Mouse (Mus musculus) hindbrain, embryonic 12.5 days (tissue): ENCODE measurements around the gene Gsto1. TPM values are rescaled to one million over a fixed set of nuclear protein-coding genes. Genes with fewer than 3 reads are reported as not detected.
A peak's percentile ranks its signal among the peaks of the same experiment; 100 is the strongest.

ENCODE experiments used
- ATAC-seq: fragments of 200-750 bp; cut with Nextera tagmentation; 2 replicates; pipeline ENCODE4 v1.8.0; 2017; ENCODE audit warnings: moderate TSS enrichment; ENCODE audit not compliant: low FRiP score
- H3K27ac ChIP-seq: fragments of 300-500 bp; sonication (generic); 2 replicates; pipeline ENCODE4 v1.5.1; 2016; ENCODE audit warnings: mild to moderate bottlenecking
- H3K27me3 ChIP-seq: fragments of 300-500 bp; sonication (generic); 2 replicates; pipeline ENCODE4 v1.6.1; 2016; ENCODE audit warnings: mild to moderate bottlenecking
- H3K36me3 ChIP-seq: fragments of 300-500 bp; sonication (generic); 2 replicates; pipeline ENCODE4 v1.6.1; 2016; ENCODE audit warnings: mild to moderate bottlenecking
- H3K4me1 ChIP-seq: fragments of 300-500 bp; sonication (generic); 2 replicates; pipeline ENCODE4 v1.6.1; 2016
- H3K4me2 ChIP-seq: fragments of 300-500 bp; sonication (generic); replicated peaks from 2 replicates; pipeline ENCODE4 v1.6.1; 2016; ENCODE audit warnings: mild to moderate bottlenecking
- H3K4me3 ChIP-seq: fragments of 300-500 bp; sonication (generic); 2 replicates; pipeline ENCODE4 v1.5.1; 2016; ENCODE audit warnings: mild to moderate bottlenecking
- H3K9ac ChIP-seq: fragments of 300-500 bp; sonication (generic); 2 replicates; pipeline ENCODE4 v1.6.1; 2016; ENCODE audit warnings: mild to moderate bottlenecking, moderate library complexity
- H3K9me3 ChIP-seq: fragments of 300-500 bp; sonication (generic); replicated peaks from 2 replicates; pipeline ENCODE4 v1.6.1; 2016; ENCODE audit warnings: mild to moderate bottlenecking
- WGBS: fragments of 180-500 bp; shearing (Covaris S2); methylation state at CpG from one replicate; pipeline ENCODE4 v1.1.7; 2016; 5-methylcytosine and 5-hydroxymethylcytosine counted together
- polyA plus RNA-seq: library from polyadenylated mRNA; unstranded; fragments of >200 nt; fragmentation: Nextera tagmentation; extraction: Ambion mirVana; gene quantifications from 2 replicates; pipeline ENCODE4 v1.2.1, GENCODE M21; 2016

Gsto1 gene
- polyA plus RNA-seq, 1 experiment from 2014 or later = 102 TPM

GRCm38 (mm10) chr19:47900558-47900957 is 45.8 kb downstream of the Gsto1 start:
- H3K4me3 ChIP-seq = no peak overlapping the region
- no peak overlapping the region for H3K9ac ChIP-seq
- H3K4me1 ChIP-seq = peaks cover 25% of the 10 kb centered on the region
- H3K27me3 ChIP-seq = no peaks in the 10 kb centered on the region
- H3K36me3 ChIP-seq = peaks cover 25% of the 10 kb centered on the region
- WGBS = 84% methylated on average over 10 of the region's 10 CpGs
- no peak for ATAC-seq
- no peaks in the 10 kb centered on the region for H3K9me3 ChIP-seq
- H3K4me2 ChIP-seq = no peak overlapping the region
- H3K27ac ChIP-seq = no peak overlapping the region

- Histone ChIP-seq H3K4me3 (no peak overlapping the region), H3K4me1 (peaks cover 26% of the 10 kb centered on the region), H3K9me3 (no peaks in the 10 kb centered on the region), H3K9ac (no peak overlapping the region), H3K4me2 (no peak overlapping the region), H3K36me3 (peaks cover 5% of the 10 kb centered on the region; the same call in 1 of the 2 replicates), H3K27ac (no peak overlapping the region), H3K27me3 (no peaks in the 10 kb centered on the region)
- ATAC-seq = peak; percentile 21; the same call in 1 of the 2 replicates
- 75% methylated on average over 13 of the region's 13 CpGs for WGBS
Measured at GRCm38 (mm10) chr19:47902316-47903201, 47.8 kb downstream of the Gsto1 start.

GRCm38 (mm10) chr19:47903679-47904078 is 48.9 kb downstream of the Gsto1 start:
- Histone ChIP-seq H3K4me1 (peaks cover 30% of the 10 kb centered on the region), H3K9ac (no peak overlapping the region), H3K36me3 (no peaks in the 10 kb centered on the region), H3K27ac (no peak overlapping the region), H3K27me3 (no peaks in the 10 kb centered on the region), H3K4me3 (no peak overlapping the region), H3K9me3 (no peaks in the 10 kb centered on the region), H3K4me2 (no peak overlapping the region)
- WGBS = 46% methylated on average over 4 of the region's 4 CpGs
- ATAC-seq = peak; percentile 57; the same call in 1 of the 2 replicates

- no peaks in the 10 kb centered on the region for H3K9me3 ChIP-seq
- no peaks in the 10 kb centered on the region for H3K36me3 ChIP-seq
- H3K27me3 ChIP-seq = no peaks in the 10 kb centered on the region
- H3K4me1 ChIP-seq = peaks cover 43% of the 10 kb centered on the region
- WGBS = 90% methylated on average over 4 of the region's 4 CpGs
- H3K27ac ChIP-seq = no peak overlapping the region
- no peak overlapping the region for H3K9ac ChIP-seq
- H3K4me3 ChIP-seq = no peak overlapping the region
- no peak overlapping the region for H3K4me2 ChIP-seq
- ATAC-seq = no peak
Measured at GRCm38 (mm10) chr19:47905081-47905480, 50.3 kb downstream of the Gsto1 start.

- 86% methylated on average over 5 of the region's 5 CpGs for WGBS
- Histone ChIP-seq H3K4me1 (peaks cover 48% of the 10 kb centered on the region), H3K4me2 (no peak overlapping the region), H3K4me3 (no peak overlapping the region), H3K36me3 (no peaks in the 10 kb centered on the region), H3K27ac (no peak overlapping the region), H3K27me3 (no peaks in the 10 kb centered on the region), H3K9me3 (no peaks in the 10 kb centered on the region), H3K9ac (no peak overlapping the region)
- no peak for ATAC-seq
Measured at GRCm38 (mm10) chr19:47905603-47906002, 50.8 kb downstream of the Gsto1 start.

- Histone ChIP-seq H3K4me3 (no peak overlapping the region), H3K9me3 (no peaks in the 10 kb centered on the region), H3K36me3 (no peaks in the 10 kb centered on the region), H3K27ac (no peak overlapping the region), H3K27me3 (no peaks in the 10 kb centered on the region), H3K4me1 (peaks cover 42% of the 10 kb centered on the region), H3K4me2 (no peak overlapping the region), H3K9ac (no peak overlapping the region)
- ATAC-seq = no peak
- WGBS = 93% methylated on average over 9 of the region's 9 CpGs
Measured at GRCm38 (mm10) chr19:47907596-47907995, 52.8 kb downstream of the Gsto1 start.

GRCm38 (mm10) chr19:47908961-47909371 is 54.2 kb downstream of the Gsto1 start:
- Histone ChIP-seq H3K4me1 (peaks cover 30% of the 10 kb centered on the region), H3K27me3 (no peaks in the 10 kb centered on the region), H3K9me3 (no peaks in the 10 kb centered on the region), H3K4me3 (peak overlapping the region; percentile 30), H3K36me3 (no peaks in the 10 kb centered on the region), H3K4me2 (peak overlapping the region; percentile 60), H3K27ac (peak overlapping the region; percentile 98), H3K9ac (peak overlapping the region; percentile 78)
- ATAC-seq = peak; percentile 53
- 30% methylated on average over 6 of the region's 6 CpGs for WGBS

- Histone ChIP-seq H3K9ac (peak overlapping the region; percentile 78), H3K27me3 (no peaks in the 10 kb centered on the region), H3K9me3 (no peaks in the 10 kb centered on the region), H3K4me1 (peaks cover 30% of the 10 kb centered on the region), H3K27ac (peak overlapping the region; percentile 98), H3K36me3 (0 out of 2 replicates have a peak, but pooled peaks cover 2% of the 10 kb centered on the region), H3K4me3 (peak overlapping the region; percentile 30), H3K4me2 (peak overlapping the region; percentile 60)
- WGBS = 2% methylated on average over 10 of the region's 10 CpGs
- ATAC-seq = peak; percentile 85
Measured at GRCm38 (mm10) chr19:47909387-47910116, 54.8 kb downstream of the Gsto1 start.

GRCm38 (mm10) chr19:47910117-47910618 is 55.4 kb downstream of the Gsto1 start:
- Histone ChIP-seq H3K4me1 (peaks cover 29% of the 10 kb centered on the region), H3K27ac (peak overlapping the region; percentile 98), H3K4me3 (no peak overlapping the region), H3K9me3 (no peaks in the 10 kb centered on the region), H3K36me3 (0 out of 2 replicates have a peak, but pooled peaks cover 2% of the 10 kb centered on the region), H3K9ac (peak overlapping the region; percentile 78), H3K4me2 (peak overlapping the region; percentile 60), H3K27me3 (no peaks in the 10 kb centered on the region)
- ATAC-seq = peak; percentile 3; the same call in 1 of the 2 replicates
- WGBS = 42% methylated on average over 4 of the region's 4 CpGs

GRCm38 (mm10) chr19:47910751-47911150 is 56.0 kb downstream of the Gsto1 start:
- Histone ChIP-seq H3K4me1 (peaks cover 26% of the 10 kb centered on the region), H3K4me2 (no peak overlapping the region), H3K9ac (no peak overlapping the region), H3K4me3 (no peak overlapping the region), H3K9me3 (no peaks in the 10 kb centered on the region), H3K36me3 (0 out of 2 replicates have a peak, but pooled peaks cover 2% of the 10 kb centered on the region), H3K27me3 (no peaks in the 10 kb centered on the region), H3K27ac (peak overlapping the region; percentile 98)
- ATAC-seq = no peak
- 89% methylated on average over 4 of the region's 4 CpGs for WGBS

- 93% methylated on average over 7 of the region's 7 CpGs for WGBS
- Histone ChIP-seq H3K27ac (no peak overlapping the region), H3K9ac (no peak overlapping the region), H3K4me1 (peaks cover 41% of the 10 kb centered on the region), H3K9me3 (no peaks in the 10 kb centered on the region), H3K4me2 (no peak overlapping the region), H3K27me3 (no peaks in the 10 kb centered on the region), H3K4me3 (no peak overlapping the region), H3K36me3 (0 out of 2 replicates have a peak, but pooled peaks cover 2% of the 10 kb centered on the region)
- ATAC-seq = no peak
Measured at GRCm38 (mm10) chr19:47913344-47913743, 58.6 kb downstream of the Gsto1 start.

GRCm38 (mm10) chr19:47914191-47914590 is 59.4 kb downstream of the Gsto1 start:
- Histone ChIP-seq H3K27me3 (no peaks in the 10 kb centered on the region), H3K4me3 (no peak overlapping the region), H3K4me1 (peaks cover 33% of the 10 kb centered on the region), H3K4me2 (no peak overlapping the region), H3K9me3 (no peaks in the 10 kb centered on the region), H3K9ac (no peak overlapping the region), H3K36me3 (0 out of 2 replicates have a peak, but pooled peaks cover 2% of the 10 kb centered on the region), H3K27ac (no peak overlapping the region)
- no peak for ATAC-seq
- WGBS = 89% methylated on average over 4 of the region's 4 CpGs
